Mouse (Mus musculus) kidney, adult 18-20 months (tissue): ENCODE data around the gene Fam98b.

Source experiments
- DNase-seq: peaks from one replicate; pipeline ENCODE4 v3.0.0; 2021

Gene Fam98b

GRCm38 (mm10) chr2:117249255-117250000, at the start of gene Fam98b:
Gene Fam98b, plus strand, starts transcription at chr2:117249739.
- DNase-seq: peak; percentile 93

- no peak for DNase-seq
These were observed 48.6 kb upstream of the Fam98b start for GRCm38 (mm10) chr2:117200869-117201338.

- DNase-seq: no peak
These were observed 46.2 kb upstream of the Fam98b start for GRCm38 (mm10) chr2:117203350-117203749.

- no peak for DNase-seq
These were observed 45.0 kb upstream of the Fam98b start for GRCm38 (mm10) chr2:117204534-117204933.

DNA sequence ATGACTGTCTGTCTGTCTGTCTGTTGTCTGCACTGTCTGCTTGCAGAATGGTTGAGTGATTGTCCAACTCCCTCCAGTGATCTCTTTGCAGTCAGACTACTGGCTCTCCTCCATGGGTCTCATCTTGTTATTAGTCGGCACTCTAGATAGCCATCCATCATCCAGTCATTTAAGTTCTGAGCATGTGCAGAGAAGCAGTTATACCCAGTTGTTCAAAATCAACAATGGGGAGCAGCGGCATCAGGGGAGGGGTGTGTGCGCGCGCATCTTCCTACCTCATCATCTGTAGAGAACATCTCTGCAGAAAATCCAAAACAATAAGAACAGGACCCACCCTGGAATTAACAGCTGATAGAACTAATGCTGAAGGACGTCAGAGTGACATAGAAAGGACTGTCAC, 44.5 kb upstream of the Fam98b start:
- no peak for DNase-seq

DNA sequence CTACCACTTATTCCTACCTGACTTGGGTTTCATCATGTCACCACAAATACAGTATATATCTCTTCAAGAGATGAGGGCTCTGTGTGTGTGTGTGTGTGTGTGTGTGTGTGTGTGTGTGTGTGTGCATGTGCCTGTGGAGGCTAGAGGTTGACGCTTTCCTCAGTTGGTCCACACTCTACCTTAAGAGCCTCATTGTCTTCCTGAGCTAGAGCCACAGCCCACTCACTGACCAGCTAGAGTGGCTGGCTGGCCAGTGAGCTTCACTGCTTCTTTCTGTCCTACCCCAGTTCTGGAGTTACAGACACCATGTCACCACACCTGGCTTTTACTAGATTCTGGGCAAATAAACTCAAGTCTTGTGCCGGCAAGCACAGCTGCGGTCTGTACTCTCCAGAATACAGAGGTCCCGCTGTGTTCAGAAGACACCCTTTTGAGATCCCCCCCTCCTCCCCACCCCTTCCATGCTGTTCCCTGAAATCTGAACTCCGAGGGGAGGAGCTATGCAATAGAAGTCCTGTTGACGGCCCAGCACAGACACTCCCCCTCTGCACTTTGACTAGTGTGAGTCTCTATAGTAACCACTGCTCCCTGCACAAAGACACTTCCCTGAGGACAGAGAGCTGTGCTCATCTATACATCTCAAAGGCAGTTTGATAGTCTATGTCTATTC, 39.0 kb upstream of the Fam98b start:
- peak; percentile 10 for DNase-seq

- no peak for DNase-seq
These were observed 33.4 kb upstream of the Fam98b start for GRCm38 (mm10) chr2:117216152-117216551.

DNA sequence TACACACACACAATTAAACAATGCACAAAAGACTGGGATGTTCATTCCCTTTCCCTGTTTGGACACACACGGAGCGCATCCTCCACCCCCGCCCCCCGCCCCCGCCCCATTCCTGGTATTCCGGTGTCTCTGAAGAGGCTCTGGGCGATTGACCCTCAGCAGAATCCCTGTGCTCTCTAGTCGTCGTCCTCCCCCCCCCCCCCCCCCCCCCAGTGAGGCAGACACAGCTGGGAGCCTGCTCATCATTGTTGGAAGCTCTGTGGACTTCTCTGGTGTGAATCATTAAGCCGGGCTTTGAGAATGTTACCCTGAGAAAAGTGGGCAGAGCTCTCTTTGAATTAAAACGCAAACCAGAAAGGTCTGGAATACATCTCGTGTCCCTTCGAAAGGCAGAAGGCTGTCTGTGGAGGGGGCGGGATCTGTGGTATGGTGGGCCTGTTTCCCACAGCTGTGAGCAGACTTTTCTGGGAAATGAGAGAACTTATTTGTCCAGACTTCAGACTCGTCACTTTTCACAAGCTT, 31.8 kb upstream of the Fam98b start:
- no peak for DNase-seq

DNA sequence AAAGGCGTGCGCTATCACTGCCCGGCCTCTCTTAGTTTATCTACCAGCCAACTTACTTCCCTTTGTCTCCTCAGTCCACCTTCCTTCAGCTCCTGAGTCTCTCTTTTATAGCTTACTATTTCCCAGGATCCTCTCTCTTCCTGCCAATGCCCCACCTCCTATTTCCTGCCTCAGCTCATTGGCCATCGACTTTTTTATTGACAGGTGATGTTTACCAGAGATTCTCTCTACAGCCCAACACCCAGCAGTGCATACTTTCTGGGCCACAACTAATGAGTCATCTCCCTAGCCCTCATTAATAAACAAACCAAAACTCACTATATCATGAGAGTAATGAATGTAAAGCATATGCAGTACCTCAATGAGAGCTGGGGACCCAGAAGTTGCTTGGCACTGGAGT, 30.0 kb upstream of the Fam98b start:
- no peak for DNase-seq

GRCm38 (mm10) chr2:117222651-117223050, 26.9 kb upstream of the Fam98b start:
- DNase-seq: no peak

- DNase-seq: no peak
These were observed 20.9 kb upstream of the Fam98b start for GRCm38 (mm10) chr2:117228601-117229125.

GRCm38 (mm10) chr2:117230261-117230660, 19.3 kb upstream of the Fam98b start:
- no peak for DNase-seq

GRCm38 (mm10) chr2:117231257-117231656, 18.3 kb upstream of the Fam98b start:
- peak; percentile 72 for DNase-seq

DNA sequence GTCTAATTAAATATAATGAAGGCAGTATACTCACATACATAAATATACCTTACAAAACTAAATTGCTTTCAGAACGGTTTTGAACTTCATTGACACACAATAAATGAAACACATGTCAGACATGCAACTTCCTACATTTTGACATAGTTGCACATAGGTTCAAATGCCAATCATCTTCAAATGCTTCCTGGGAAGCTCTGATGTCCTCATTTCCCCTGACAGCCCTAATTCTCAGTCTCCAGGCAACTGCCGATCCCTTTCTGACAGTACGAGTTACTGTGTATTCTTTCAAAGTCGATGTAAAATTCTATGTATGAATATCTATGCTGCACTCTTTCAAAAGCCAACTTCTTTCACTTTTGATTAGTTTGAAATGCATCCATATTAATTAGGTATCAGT, 7.6 kb upstream of the Fam98b start:
- no peak for DNase-seq

DNA sequence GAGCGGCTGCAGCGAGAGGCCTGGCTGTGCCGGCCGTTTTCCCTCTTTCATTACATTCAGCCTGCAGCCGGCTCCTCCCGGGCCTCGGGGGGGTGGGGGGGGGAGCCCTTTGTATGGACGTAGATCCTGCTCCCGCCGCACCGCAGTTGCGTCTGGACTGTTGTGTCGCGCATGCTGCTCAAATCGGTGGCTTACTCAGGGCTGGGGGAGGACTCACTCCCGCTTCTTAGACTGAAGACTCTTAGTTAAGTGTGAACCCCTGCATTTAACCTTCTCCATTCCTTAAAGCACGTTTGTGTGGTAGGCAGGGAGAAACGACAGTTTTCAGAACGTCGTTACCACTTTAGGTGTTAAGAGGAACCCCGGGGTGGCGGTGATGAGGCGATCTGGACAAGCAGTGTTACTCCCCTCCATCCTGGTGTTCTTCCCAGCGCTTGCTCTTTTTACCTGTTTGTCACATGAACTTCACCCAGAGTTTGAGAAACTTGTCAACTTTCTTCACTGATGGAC, 517 bp downstream of the Fam98b start:
- DNase-seq: no peak

- DNase-seq: no peak
These were observed 5.9 kb downstream of the Fam98b start for GRCm38 (mm10) chr2:117255415-117255814.

- no peak for DNase-seq
These were observed 8.1 kb downstream of the Fam98b start for GRCm38 (mm10) chr2:117257617-117258016.

DNA sequence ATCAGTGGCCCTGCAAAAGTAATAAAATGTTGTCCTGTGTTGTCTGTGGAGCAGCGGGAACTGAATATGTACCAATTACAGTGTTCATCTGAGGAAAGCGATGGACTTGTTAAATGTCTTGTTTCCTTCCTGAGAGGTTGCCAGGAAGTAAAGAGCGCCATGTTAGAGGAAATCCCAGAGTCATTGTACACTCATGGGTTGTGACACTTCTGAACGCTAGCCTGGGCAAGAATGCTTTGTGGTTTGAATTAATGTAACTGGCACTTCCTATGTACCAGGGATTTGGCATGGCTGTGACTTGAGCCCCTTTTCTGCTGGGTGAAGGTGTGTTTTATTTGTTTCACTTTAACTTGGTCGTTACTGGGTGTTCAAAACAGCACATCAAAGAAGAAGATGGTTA, 12.6 kb downstream of the Fam98b start:
- no peak for DNase-seq

DNA sequence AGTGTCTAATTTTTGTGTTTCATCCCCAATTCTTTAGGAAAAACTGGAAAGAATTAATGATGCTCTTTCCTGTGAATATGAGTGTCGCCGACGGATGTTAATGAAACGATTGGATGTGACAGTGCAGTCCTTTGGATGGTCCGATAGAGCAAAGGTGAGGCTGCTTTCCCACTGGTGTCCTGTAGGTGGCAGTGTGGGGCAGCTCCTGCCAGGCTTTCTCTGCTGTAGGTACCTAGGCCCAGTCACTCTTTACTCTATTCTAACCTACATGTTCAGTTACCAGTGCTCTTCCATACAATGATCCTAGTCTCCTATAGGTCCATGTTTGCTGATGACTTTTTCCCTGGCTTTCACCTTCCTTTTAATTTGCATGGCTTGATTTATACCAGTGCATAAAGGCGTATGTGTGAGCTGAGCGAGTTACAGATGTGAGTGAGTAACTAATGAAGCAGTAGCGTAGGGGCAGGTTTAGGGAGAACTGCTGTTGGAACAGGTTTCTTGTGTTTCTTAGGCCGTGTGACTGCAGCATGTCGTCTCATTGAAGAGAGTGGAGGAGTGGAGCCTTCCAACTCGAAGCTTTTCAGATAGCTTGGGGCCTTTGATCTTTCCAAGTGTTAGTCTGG, 14.4 kb downstream of the Fam98b start:
- DNase-seq: peak; percentile 68

- no peak for DNase-seq
These were observed 38.8 kb downstream of the Fam98b start for GRCm38 (mm10) chr2:117288291-117288690.

GRCm38 (mm10) chr2:117299596-117300448, 50.3 kb downstream of the Fam98b start:
- no peak for DNase-seq
